Mouse (Mus musculus) liver, adult (tissue): ENCODE measurements around the gene Odf3.

Source experiments
- GATA4 ChIP-seq: IDR thresholded peaks from 2 replicates; pipeline ENCODE4 v1.6.1; 2014; ENCODE audit warnings: mild to moderate bottlenecking, low read length; ENCODE audit not compliant: insufficient replicate concordance

The Odf3 gene

GRCm38 (mm10) chr7:140894611-140895010, 47.0 kb downstream of the Odf3 start:
- TF ChIP-seq GATA4: no peak

- TF ChIP-seq GATA4: no peak
Observed at GRCm38 (mm10) chr7:140897863-140898262, 50.3 kb downstream of the Odf3 start.

GRCm38 (mm10) chr7:140899121-140899520, 51.5 kb downstream of the Odf3 start:
- no peak for TF ChIP-seq GATA4

GRCm38 (mm10) chr7:140900220-140900619, 52.6 kb downstream of the Odf3 start, which contains the start of gene Cox8b:
Cox8b (minus strand) TSS chr7:140900446.
- no peak for TF ChIP-seq GATA4
